Mouse (Mus musculus) adipocyte (in vitro differentiated cells): Measurements from ENCODE around the gene L3mbtl1.

Experiments used
- DNase-seq: peaks from one replicate; pipeline ENCODE4 v3.0.0-alpha.2; 2016; ENCODE audit warnings: low spot score

L3mbtl1 gene

DNA sequence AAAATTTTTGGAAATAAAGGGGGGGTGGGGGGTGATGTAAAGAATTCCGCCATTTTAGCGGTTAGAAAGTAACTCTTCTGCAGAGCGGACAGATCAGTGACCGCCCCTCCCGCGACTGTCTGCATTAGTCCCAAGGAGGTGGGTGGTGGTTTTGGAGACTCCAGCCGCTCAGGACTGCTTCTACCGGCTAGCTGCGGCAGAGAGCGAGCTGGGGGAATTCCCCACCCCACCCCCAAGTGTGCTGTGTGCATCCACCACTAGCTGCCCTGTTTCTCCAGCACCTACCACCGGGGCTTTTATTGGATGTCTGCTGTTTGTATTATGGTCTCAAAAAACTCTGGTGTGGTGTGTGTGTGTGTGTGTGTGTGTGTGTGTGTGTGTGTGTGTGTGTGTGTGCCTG lies 659 bp downstream of the L3mbtl1 start:
- DNase-seq = no peak

DNA sequence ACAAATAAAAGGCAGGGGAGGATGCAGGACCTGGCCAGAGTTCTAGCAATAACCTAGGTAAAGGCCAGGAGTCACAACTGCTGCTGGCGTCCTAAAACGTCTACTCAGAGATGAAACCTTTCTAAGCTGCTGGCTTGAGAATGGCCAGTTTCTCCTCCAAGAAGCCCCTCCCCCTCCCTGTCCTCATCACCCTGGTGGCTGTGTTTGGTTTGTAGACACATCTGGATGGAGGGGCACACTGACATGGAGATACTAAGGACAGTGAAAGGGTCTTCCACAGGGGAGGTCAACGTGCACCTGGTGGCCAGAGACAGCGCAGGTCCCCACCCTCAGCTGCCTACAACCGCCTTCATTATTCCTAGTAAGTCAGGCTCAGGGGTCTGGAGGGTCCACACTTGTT lies 3.7 kb downstream of the L3mbtl1 start:
- DNase-seq = no peak

DNA sequence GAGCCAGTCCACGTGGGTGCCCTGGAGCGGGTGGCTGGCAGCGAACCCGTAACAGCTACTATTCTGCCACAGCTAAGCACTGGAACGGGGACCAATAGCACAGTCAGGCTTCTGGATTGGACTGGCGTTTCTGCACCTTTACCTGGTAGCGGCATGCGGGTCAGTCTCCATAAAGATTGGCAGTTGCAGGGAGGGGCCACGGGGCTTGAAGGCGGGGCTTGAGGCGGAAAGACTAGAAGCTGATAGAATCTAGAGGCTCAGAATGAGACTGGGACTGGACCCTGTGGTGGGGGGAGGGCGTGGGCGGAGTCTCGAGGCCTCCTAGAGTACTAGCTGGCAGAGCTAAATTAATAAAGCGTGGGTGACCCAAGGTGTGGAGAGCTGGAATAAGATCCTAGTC lies 4.5 kb downstream of the L3mbtl1 start:
- no peak for DNase-seq

DNA sequence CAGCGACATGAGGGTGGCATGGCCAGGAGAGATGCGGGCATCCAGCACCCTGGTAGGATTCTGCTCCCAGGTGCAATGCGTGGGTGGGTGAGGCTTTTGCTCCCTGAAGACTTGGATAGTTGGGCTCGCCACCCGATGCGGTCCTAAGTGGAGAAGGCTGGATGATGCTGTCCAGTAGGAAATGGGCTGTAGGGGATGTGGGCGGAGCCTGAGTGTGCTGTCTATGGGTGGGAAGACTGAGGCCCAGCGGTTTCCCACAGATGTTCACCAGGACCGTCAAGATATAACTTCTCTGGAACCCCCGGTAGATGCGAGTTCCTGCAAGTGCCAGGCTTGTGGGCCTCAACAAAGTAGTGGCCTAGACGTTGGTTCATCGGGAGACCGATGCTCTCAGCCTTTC lies 4.9 kb downstream of the L3mbtl1 start:
- DNase-seq = no peak

DNA sequence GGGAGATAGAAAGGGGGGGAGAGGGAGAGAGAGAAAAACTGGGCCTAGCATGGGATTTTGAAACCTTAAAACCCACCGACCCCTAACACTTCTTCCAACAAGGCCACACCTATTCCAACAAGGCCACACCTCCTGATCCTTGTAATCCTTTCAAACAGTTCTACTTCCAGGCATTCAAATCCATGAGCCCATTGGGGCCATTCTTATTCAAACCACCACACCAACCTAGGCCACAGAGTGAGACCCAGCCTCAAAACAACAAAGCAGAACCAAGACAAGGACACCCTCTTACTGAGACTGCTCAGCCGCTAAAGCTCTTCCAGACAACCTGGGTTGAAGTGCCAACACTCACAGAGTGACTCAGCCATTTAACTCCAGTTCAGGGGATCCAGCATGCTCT lies 7.5 kb downstream of the L3mbtl1 start:
- no peak for DNase-seq

DNA sequence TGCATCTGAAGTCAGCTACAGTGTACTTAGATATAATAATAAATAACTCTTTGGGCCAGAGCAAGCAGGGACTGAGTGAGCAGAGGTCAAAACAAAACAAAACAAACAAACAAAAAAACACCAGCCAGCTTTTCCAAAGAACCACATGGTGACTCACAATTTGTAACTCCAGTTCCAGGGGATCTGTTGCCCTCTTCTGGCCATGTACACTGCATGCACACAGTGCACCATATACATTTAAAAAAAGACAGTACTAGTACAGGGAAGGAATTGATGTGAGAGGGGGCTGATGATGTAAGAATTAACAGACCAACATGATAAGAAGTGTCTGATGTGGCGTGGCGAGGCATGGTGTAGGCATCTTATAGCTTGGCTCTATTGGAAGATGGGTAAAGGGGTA lies 13.6 kb downstream of the L3mbtl1 start:
- DNase-seq = peak; percentile 41

DNA sequence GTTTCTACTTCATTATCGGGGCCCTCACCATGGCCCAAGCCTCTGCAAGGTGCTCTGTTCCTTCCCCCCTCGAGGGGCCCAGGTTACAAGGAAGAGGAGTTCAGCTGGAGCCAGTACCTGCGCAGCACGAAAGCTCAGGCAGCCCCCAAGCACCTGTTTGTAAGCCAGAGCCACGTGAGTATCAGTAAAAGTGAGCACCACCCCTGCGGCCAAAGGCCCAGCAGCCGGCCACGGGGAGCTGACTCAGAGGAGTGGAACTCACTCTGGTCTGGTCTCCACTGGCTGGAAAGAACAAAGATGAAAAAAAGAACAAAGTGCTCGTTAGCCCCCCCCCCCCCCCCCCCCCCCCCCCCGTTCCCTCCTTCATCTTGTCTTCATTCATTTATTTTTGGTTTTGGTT lies 18.0 kb downstream of the L3mbtl1 start:
- DNase-seq = no peak

DNA sequence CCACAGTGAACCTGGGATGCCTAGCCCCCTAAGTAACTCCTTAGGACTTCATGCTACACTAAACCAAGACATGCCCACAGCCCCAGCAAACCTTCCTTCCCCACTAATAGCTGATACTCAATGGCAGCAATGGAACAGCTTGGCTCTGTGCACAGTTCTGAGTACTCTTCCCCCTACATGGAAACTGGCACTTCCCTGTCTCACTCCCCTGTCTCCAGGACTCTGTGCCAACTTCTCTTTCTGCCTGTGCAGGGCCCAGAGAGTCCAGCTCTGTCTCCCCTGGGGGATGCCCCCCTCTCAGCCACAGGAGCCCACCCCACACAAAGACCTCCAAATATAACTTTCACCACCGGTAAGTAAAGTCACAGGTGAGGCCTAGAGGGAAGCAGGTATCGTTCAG lies 23.5 kb downstream of the L3mbtl1 start:
- DNase-seq = no peak

DNA sequence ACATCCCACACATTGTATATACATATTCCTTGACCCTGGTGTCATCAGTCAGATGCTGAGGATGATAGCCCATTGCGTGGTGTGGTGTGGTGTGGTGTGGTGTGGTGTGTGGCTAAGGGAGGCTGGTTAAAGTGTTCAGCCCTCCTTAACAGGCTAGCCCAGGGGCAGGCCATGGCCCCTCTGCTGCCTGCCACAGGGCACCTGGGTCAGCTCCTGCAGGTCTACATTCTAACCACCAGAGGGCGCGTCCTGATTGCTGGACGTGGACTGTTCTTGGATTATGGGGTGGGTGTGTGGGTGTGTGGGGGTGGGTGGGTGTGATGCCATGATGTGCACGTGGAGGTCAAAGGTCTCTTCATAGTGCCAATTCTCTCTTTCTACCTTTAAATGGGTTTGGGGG lies 25.1 kb downstream of the L3mbtl1 start:
- DNase-seq = peak; percentile 64

DNA sequence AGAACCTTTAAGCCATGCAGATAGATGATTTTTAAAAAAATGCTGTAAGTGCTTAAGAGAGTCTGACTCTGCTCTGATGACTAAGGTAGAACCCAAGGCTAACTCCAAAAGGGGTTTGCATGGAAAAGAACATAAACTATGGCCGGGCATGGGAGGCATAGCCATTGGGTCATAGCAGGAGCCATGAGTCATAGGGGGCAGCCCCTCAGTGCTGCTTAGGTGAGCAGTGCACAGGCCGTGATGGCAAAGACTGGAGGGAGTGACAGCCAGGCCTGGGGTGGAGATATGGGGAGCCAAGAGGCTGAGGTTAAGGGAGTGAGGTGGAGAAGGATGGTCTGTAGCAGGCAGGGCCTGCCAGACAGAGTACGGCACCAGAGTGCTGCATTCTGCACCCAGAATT lies 25.8 kb downstream of the L3mbtl1 start:
- no peak for DNase-seq

DNA sequence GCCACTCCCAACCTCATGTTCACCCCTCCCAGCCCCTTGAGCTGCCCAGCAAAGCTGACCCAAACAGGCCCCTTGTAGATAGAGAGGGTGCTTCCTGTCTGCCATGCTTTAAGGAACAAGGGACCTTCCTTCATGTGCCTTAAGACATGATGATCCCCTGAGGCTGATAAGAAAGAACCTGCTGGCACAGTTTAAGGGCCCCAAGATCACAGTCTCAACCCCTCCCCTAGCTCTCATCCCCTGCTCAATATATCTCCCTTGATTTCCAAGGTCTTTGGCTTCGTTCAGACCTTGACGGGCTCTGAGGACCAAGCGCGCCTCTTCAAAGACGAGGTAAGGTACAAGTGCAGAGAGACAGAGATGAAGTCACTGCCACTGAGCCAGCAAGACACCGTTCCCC lies 27.6 kb downstream of the L3mbtl1 start:
- no peak for DNase-seq

DNA sequence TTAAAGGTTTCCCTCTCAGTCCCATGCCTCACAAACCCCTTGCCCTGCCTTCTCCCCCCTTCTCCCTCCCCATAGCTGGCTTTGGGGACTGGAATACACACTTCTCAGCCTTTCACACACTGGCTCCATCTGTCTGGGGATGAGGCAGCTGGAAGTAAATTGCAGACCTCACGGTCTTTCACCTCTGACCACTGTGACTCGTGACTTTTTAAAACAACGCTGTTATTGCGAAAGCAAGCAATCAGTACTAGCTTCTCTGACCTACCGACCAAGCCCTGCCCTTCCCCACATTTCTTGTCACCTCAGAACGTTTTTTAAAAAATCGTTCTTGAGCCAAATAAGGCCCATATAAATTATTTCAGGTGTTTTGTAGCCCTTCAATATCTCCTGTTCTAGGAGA lies 29.5 kb downstream of the L3mbtl1 start:
- DNase-seq = peak; percentile 72

DNA sequence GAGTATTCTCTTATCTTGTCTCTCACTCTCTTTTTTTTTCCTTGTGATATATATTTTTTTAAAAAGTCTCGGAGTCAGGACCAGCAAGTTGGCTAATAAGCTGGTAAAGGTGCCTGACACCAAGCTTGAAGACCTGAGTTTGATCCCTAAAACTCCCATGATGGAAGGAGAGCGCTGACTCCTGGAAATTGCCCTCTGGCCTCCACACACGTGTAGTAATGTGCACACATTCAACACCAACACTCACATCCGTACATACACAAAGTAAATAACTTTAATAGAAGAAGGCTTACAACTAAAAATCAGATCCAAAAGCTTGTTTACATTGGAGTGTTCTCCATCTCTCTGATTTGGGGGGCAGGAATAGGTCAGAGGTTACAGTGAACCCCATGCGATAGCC lies 29.9 kb downstream of the L3mbtl1 start:
- DNase-seq = no peak

DNA sequence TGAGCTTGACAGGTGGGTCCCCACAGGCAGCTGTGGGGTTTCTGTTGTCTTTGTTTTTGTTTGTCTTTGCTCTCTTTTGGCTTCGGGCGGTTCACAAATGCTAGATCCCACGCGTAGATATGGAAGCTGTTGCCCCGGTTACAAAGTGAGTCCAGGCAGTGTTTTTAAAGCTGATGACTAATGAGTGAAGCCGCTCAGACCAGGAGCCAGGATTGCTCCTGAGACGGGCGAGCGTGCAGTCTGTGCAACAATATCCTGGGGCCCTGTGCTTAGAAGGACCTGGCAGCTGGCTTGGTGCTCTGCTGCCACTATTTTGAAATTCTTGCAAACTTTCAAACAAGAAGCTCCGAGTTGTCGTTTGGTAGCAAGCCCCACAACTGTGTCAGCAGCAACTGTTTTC lies 30.4 kb downstream of the L3mbtl1 start:
- DNase-seq = peak; percentile 74

DNA sequence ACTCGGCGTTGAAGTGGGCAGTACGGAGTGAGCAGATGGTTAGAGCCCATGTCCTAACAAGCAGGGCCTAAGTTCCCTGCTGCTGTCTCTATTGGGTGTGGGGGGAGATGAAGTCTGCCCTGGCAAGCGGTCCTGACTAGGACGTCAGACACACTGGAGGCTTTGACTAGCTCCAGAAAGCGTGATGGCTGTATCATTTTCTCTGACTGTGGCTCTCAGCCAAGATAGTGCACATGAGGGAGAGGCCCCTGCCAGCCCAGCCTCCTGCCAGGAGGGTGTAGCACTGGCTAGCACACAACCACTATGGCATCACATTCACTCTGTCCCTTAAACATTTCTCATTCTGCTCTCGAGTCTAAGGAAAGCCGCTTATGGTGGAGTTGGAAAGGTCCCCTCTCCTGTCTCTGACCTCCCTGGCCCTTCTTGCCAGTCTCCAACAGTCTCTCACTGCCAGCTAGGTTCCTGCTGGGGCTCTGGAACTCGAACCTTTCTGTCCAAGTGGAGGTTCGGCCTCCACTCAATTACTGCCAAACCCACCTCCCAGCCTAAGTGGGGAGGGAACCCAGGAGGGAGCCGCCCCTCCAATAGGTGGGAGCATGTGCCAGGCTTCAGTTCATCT lies 32.0 kb downstream of the L3mbtl1 start:
- DNase-seq = peak; percentile 69

DNA sequence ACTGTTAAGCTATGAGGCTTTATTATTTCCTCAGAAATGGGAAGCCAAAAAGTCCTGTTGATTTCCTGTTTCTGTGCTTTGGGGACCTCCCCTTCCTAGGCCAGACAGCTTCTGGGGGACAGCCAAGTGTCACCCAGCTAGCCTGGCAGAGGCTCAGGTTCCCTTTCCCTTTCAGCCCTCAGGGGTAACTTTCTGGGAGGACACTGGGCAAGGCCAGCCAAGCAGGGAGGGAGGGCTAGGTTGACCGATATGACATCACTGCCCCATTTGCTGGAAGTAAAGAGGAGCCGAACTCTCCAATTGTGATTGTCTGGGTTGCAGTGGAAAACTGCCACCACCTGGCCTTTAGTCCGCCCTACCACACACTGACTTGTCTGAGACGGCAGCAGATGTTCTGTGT lies 32.7 kb downstream of the L3mbtl1 start:
- DNase-seq = peak; percentile 73

DNA sequence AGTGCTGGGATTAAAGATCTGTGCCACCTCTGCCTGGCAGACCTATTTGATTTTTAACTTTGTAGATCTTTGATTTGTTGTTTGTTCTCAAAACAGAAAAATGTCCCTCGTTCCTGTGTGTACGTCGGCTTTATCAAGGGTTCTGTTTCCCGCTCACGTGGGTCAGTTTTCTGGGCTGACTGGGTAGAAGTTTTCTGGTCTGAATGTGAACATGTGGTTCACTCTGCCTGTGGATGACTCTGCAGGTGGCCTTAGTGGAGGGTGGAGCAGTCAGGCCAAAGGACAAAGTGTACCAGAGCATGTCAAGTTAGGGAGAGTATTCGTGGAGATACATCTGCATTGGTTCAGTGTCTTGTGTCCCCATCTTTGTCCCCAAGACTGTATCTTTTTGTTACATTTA lies 41.1 kb downstream of the L3mbtl1 start:
- no peak for DNase-seq

DNA sequence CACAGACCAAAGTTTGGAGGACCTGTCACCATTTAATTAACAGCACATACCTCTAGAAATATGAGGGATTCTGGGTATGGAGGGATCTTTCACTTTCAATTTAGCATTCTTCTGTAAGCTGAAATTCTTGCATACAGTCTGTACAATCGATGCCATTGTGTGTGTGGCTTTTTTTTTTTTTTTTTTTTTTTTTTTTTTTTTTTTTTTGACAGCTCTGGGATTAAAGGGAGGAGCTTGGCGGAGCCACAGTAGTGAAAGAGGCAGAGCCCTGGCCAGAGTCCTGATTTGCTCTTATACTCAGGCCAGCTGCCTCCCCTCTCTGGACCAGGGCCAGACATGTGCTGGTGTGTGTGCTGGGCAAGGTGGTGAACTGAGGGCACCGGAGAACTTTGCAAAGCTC lies 42.7 kb downstream of the L3mbtl1 start:
- peak; percentile 83 for DNase-seq

DNA sequence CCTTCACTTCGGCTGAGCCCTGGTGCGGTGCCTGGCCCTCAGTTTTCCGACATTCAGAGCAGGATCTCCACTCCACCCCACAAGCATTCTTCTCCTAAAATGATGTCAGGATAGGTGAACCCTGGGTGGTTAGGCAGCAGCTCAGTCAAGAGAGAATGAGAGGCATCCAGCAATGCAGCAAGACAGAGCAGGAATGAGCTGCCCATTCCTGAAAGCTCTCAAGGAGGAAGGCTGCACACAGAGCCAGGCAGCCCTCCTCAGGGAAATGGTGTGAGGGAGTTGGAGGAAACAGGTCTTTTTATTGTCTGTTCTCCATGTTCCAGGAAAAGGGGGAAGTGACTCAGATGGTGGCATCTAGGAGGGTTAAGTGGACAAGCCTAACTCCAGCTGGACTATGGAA lies 43.5 kb downstream of the L3mbtl1 start:
- DNase-seq = no peak

DNA sequence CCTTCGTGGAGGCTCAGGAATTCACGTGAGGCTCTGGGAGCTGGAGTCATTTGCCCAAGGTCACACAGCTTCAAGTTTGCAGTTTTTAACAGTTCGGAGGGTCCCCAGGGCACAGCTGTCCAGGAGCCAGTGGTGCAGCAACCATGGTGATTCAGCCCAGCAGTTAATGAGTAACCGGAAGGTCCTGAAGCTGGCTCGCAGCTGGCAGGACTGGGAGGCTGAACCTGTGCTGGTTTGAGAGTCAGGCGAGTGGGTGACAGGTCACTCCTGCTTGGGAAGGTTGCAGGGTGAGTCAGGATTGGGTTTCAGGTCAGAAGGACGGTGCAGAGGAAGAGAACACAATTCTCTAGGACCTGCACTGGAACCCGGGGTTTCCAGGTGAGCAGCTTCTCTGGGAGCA lies 43.9 kb downstream of the L3mbtl1 start, which contains the start of gene Sgk2:
Gene Sgk2, plus strand, starts transcription at position 113 of the 400 bp plus-strand sequence.
- DNase-seq = no peak

DNA sequence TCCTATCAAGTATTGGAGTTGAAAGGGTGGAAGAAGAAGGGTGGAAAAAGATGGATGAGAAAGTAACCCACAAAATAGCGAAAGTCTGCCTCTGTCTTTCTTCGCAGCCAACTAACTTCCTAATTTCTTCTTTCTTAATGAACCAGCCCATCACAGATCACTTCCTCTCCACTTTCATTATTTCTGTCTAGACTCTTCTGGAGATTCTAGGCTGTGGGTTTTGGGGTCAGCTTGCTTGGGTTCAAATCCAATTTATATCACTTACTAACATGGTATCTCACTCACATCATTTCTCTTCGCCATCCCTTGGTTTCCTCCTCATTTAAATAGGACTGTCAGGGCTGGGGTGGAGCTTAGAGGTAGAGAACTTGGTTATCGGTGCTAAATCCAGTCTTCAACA lies 45.0 kb downstream of the L3mbtl1 start:
- DNase-seq = no peak

DNA sequence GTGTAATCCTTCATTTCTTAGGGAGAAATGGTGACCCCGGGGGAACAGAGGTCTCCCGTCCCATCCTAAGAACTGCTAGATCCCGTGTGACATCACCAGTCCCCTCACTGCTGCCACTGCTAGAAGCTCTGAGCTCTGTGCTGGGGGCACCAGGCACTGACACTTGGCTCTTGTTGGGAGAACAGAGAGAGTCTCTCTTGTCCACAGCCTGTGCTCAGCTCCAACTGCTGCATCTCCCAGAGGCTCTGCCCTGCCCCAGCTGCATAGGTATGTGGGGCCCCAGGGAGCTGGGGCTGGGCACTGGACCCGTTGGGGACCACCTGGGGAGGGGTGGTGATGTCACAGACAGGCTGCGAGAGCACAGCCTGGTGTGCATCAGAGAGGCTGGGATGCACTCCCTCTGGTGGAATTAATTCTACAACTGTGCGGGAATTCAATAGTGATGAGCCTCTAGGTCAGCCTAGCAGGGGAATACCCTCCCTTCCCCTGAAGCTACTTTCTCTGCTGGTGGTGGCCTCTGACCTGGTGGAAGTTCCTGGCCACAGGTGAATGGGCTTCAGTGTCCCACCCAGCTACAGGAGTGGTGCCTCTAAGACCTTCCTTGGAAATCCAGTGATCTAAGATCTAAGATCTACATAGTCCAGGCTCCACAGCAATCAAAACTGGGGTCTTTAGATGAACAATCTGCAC lies 48.3 kb downstream of the L3mbtl1 start:
- no peak for DNase-seq

DNA sequence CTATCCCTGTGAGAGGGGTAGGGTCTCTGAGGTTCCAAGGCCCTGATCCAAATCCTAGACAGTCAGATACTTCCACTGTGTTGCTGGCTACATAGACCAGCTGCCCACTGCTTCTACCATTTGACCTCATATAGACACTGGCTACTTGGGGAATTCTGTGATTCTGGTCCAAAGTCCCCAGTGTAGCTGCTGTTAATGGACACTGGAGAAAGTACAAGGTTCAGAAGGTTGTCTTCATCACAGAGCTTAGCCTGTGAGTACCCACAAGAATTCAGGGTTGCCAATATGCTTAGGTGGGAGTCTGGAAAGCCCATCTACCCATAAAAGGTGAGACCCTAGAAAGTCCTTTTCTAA lies 48.8 kb downstream of the L3mbtl1 start:
- no peak for DNase-seq

DNA sequence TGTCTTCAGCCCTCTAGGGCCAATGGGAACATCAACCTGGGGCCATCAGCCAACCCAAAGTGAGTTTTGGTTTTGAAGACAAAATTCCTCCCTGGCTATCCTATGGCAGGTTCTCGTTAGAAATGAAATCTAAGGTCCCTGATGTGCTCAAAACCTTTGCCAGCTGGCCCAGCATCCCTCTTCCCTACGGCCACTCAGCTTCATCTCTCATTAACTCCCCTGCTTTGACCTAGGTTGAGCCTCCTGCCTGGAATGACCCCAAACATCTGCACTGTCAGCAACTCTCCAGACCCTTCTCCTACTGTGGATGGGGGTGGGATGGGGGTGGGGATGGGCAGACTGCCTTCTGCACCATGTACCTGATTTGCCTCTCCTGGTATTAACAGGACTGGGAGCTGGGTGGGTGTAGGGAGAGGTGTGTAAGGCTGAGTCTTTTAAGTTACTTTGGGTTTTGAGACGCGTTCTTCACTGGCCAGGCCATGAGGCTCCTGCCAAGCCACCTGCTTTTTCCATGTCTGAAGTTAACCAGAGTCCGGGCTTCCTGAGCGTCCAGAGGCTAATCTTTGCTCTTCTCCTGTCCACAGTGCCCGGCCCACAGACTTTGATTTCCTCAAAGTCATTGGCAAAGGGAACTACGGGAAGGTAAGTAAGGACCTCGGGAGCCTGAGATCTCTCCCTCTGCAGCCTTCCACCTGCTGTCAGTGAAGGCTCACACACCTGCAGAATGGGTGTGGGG lies 50.8 kb downstream of the L3mbtl1 start:
- no peak for DNase-seq
